ENCODE assay signal across 12 mouse cellular contexts in the genomic region with DNA sequence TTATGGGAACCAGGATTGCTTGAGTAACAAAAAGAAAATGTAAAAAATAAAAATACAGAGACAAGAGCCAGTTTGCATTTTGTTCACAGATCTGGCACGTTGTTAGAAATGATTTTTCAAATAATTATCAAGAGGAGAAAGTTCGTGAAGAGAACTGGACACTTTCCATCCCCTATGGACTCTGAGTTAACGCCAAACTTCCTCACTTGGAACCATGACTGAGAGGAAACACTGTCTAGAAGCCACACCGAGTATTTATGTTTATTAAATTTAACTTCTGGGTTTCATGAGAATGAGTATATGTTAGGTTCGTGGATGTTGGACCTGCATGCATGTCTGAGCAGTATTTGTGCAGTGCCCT.
"Had no signal": no experiment of that assay in that cellular context is flagged by ENCODE, and none has a peak within 500 bp of the region (broad histone marks: within the 10 kb centered on the region; RNA-seq: fewer than 3 reads in every experiment).

No protein-coding gene starts in this region.

- DNase-seq: kidney, adult 2 months; left cerebral cortex, postnatal 4 days; lung, adult 2 months; lung, postnatal 36 days; midbrain, embryonic 14.5 days; right cerebral cortex, adult 18-20 months; thymus, postnatal 4 days had no signal

- H3K4me3 ChIP-seq: limb, embryonic 13.5 days; midbrain, embryonic 10.5 days; myocyte; neural tube, embryonic 15.5 days had no signal

- H3K27ac ChIP-seq: limb, embryonic 13.5 days; liver, embryonic 14.5 days; midbrain, embryonic 10.5 days; neural tube, embryonic 15.5 days had no signal

- H3K4me2 ChIP-seq: limb, embryonic 13.5 days; neural tube, embryonic 15.5 days had no signal

- H3K9ac ChIP-seq: limb, embryonic 13.5 days; liver, embryonic 14.5 days; neural tube, embryonic 15.5 days had no signal

- H3K4me1 ChIP-seq: midbrain, embryonic 10.5 days had no signal

- H3K36me3 ChIP-seq: limb, embryonic 13.5 days; midbrain, embryonic 10.5 days; neural tube, embryonic 15.5 days had no signal

- H3K9me3 ChIP-seq: limb, embryonic 13.5 days; midbrain, embryonic 10.5 days; neural tube, embryonic 15.5 days had no signal

- H3K27me3 ChIP-seq: limb, embryonic 13.5 days; neural tube, embryonic 15.5 days had no signal
